Mouse (Mus musculus): ENCODE data around the gene Plpp1.

GRCm38 (mm10) chr13:112854402-112854801, 53.8 kb downstream of the Plpp1 start:
- TF ChIP-seq CTCF (IDR thresholded peaks at IDR 0.05; ENCODE audit: extremely low read depth, insufficient read depth, insufficient read length, insufficient replicate concordance) (no peak), POLR2A (IDR thresholded peaks at IDR 0.05; ENCODE audit: low read depth, low read length) (no peak)

Measured in spleen, adult 2 months (tissue).